Mouse (Mus musculus) bone marrow, adult 2 months (tissue): ENCODE results near the gene Mtcl1. TPM values are rescaled to one million over a fixed set of nuclear protein-coding genes. Genes with fewer than 3 reads are reported as not detected.
"Not testable (repeated sequence)": the region's sequence is repeated elsewhere in the genome, so short reads cannot be mapped to it uniquely, and the experiment has no call there.

Experiments
- H3K27ac ChIP-seq: fragments of 200-500 bp; 2 replicates; pipeline ENCODE4 v1.5.1; 2012; ENCODE audit warnings: low read depth, mild to moderate bottlenecking, control low read depth, inconsistent platforms, low read length; ENCODE audit not compliant: control insufficient read depth, poor library complexity, insufficient read depth
- H3K4me1 ChIP-seq: fragments of 200-500 bp; 2 replicates; pipeline ENCODE4 v1.6.1; 2011; ENCODE audit warnings: low read length; ENCODE audit not compliant: control insufficient read depth, insufficient read depth
- H3K4me3 ChIP-seq: fragments of 200-500 bp; replicated peaks from 2 replicates; pipeline ENCODE3; 2011; ENCODE audit warnings: mild to moderate bottlenecking, low read depth, low read length, control low read depth; ENCODE audit not compliant: control insufficient read depth
- CTCF ChIP-seq: fragments of 200-500 bp; IDR thresholded peaks from 2 replicates; pipeline ENCODE4 v1.5.1; 2011; ENCODE audit warnings: low read length, control low read depth; ENCODE audit not compliant: control insufficient read depth, insufficient read depth
- POLR2A ChIP-seq: fragments of 200-500 bp; IDR thresholded peaks from 2 replicates; pipeline ENCODE4 v1.6.1; 2011; ENCODE audit warnings: low read depth, mild to moderate bottlenecking, control low read depth, low read length, borderline replicate concordance; ENCODE audit not compliant: control insufficient read depth
- WGBS: fragments of 180-500 bp; shearing (Covaris S2); methylation state at CpG from one replicate; pipeline ENCODE4 v1.1.7; 2018; 5-methylcytosine and 5-hydroxymethylcytosine counted together
- polyA plus RNA-seq: library from polyadenylated mRNA; stranded (reverse); fragments of >200 nt; gene quantifications from 2 replicates; pipeline ENCODE4 v1.2.4, GENCODE M21; 2011; ENCODE audit warnings: low replicate concordance; ENCODE audit not compliant: missing spikeins, insufficient read depth, insufficient read length

Gene Mtcl1
- polyA plus RNA-seq, 1 experiment = 4.2 TPM

DNA sequence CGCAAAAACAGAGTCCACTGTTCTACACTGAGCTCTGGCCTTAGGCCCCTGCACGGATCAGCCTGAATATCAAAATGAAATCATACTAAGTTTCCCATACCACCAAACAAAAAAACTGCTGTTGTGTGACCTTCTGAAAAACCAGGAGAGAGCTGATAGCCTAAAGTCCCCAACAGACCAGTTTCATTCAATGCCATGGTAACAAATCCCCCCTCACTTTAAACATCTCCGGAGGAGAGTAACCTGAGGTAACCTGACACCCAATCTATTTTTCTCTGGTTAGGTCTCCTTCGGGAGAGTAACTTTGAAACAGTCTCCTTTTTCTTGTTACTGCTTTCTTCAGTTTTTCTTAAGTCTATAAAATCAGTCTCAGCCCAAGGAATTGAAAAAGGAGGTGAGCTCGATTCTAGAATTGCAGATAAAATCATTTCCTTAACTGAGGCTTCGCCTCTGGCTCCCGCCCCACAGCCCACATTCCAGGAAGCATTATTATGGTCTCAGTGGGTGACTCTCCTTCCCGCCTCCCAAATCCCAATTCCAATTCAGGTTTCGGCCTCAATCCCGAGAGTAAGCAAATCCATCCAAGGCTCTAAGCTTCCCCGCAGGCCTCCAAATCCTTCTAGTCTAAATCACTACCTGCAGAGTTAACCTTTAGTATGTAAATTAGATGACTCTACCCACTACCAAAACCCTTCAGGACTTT lies 10.3 kb downstream of the Mtcl1 start:
- Histone ChIP-seq H3K27ac (no peak overlapping the region), H3K4me1 (no peaks in the 10 kb centered on the region), H3K4me3 (no peak overlapping the region)
- TF ChIP-seq POLR2A = no peak
- TF ChIP-seq CTCF = no peak
- WGBS = 70% methylated on average over 11 of the region's 11 CpGs

DNA sequence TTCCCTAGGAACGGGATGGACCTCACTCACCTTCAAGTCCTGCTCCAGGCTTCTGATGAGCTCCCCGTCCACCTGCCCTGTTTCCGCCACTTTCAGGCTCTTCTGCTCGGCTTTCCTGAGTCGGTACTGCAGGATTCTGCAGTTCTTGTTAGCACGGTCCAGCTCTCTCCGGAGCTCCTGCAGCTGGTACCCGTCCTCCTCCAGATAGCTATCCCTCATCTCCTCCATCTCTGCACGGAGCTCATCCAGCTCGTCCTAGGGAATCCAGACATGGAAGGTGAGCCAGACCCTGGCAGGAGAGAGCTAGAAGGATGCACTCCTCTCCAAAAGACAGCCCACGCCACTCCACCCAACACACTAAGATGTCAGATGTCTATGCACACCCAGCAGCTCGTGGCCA lies 11.4 kb downstream of the Mtcl1 start:
- 82% methylated on average over 12 of the region's 12 CpGs for WGBS
- TF ChIP-seq POLR2A (no peak), CTCF (no peak)
- Histone ChIP-seq H3K4me1 (no peaks in the 10 kb centered on the region), H3K27ac (no peak overlapping the region), H3K4me3 (no peak overlapping the region)

DNA sequence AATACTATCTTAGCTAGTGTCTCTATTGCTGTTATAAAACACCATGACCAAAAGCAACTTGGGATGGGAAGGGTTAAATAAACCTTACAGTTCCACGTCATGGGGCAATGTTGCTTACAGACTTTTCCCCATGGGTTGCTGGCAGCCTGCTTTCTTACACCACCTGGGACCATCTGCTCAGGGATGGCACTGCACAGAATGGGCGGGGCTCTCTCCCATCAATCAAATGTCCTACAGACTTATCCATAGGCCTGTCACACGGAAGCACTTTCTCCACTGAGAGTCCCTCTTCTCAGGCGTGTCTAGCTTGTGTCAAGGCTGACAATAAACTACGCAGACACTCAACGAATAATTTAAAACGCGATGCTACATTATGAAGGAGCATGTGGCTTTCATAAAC lies 12.7 kb downstream of the Mtcl1 start:
- TF ChIP-seq CTCF (no peak), POLR2A (no peak)
- Histone ChIP-seq H3K4me1 (no peaks in the 10 kb centered on the region), H3K4me3 (no peak overlapping the region), H3K27ac (no peak overlapping the region)
- WGBS = 77% methylated on average over 8 of the region's 8 CpGs

DNA sequence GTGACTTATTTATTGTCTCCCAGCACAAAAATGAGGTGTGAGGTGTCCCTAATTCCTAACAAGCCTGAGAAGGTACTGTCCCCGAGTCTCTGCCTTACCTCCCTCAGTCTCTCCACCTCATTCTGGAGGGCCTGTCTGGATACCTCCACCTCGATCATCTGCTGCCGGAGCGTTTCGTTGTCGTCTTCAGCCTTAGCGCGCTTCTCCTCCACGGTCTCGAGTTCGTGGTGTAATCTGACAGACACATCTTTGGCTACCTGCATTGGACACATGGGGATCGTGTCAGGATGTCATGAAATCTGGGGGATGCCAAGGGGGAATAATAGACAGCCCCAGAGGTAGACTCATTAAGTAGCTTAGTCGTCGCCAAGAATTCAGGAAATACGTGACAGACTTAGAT lies 13.6 kb downstream of the Mtcl1 start:
- WGBS = 88% methylated on average over 15 of the region's 15 CpGs
- TF ChIP-seq CTCF = no peak
- TF ChIP-seq POLR2A = no peak
- Histone ChIP-seq H3K4me1 (no peaks in the 10 kb centered on the region), H3K4me3 (no peak overlapping the region), H3K27ac (no peak overlapping the region)

DNA sequence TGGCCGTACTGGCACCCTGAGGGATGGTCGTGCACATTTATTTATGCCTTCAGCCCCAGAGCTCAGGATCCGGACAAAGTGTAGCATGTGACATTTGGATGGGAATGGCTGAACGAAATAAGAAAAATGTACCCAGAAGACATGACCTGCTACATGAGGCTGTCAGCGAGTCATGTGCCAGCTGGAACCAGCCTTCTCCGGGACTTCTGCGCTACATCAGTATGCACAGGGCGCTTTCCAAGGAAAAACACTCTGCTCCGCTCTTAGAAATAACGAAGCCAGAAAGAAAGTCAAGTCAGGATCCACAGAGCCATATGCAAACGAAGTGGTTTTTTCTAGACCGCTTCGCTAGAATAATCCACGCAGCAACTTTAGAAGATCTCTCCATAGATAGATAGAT lies 14.5 kb downstream of the Mtcl1 start:
- H3K27ac ChIP-seq = no peak overlapping the region
- TF ChIP-seq CTCF = no peak
- no peak for TF ChIP-seq POLR2A
- no peak overlapping the region for H3K4me3 ChIP-seq
- WGBS = 89% methylated on average over 14 of the region's 14 CpGs
- H3K4me1 ChIP-seq = no peaks in the 10 kb centered on the region

DNA sequence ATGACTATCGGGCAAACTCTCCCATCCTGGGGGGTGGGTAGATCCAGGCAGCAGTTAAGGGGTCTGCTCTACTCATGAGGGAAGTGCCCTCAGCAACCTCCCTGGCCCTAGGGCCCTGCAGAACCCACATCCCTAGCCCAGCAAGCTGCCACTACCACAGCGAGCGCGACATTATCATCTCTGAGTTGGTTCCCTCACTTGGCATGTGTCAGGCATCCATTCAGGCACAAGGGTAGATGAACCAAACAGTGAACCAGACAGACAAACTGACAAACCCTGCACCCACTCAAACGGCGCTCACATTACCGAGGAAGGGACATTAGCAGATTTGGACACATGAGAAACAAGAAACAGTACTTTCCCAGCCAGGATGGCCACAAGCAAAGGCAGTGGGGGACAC lies 15.0 kb downstream of the Mtcl1 start:
- no peak for TF ChIP-seq CTCF
- no peak for TF ChIP-seq POLR2A
- no peak overlapping the region for H3K27ac ChIP-seq
- no peak overlapping the region for H3K4me3 ChIP-seq
- no peaks in the 10 kb centered on the region for H3K4me1 ChIP-seq
- WGBS = 91% methylated on average over 7 of the region's 7 CpGs

DNA sequence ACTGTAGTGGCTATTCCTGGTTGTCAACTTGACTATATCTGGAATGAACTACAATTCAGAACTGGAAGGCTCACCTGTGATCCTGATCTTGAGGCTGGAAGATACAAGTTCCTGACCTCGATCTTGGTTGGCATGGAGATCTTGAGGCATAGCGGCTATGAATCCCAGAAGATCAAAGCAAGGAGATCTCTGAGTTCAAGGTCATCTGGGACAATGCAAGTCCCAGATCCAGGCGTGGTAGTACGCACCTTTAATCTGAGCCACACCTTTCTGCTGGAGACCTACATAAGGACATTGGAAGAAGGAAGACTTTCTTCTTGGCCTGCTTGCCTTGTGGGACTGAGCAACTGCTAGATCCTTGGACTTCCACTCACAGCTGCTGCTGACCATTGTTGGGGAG lies 24.9 kb downstream of the Mtcl1 start:
- not testable (repeated sequence) for H3K27ac ChIP-seq, H3K4me3 ChIP-seq, H3K4me1 ChIP-seq
- WGBS = 77% methylated on average over 4 of the region's 4 CpGs

DNA sequence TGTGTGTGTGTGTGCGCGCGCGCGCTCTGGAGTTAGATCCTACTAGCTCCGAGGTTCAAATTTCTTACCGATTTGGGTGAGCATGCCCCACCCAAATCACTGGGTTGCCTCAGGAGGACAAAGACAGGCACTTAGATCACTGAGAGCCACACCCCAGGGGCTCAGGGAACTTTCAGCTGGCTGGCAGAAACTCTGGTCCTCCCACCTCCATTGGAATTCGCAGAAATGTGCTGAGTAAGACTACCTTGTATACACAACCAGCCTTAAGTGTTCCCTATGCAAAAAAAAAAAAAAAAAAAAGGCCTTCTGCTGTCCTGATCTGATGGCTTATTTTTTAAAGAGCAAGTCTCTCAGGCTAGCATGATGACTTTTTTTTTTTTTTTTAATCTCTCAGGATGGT lies 30.1 kb downstream of the Mtcl1 start:
- Histone ChIP-seq H3K27ac (no peak overlapping the region), H3K4me1 (no peaks in the 10 kb centered on the region), H3K4me3 (no peak overlapping the region)
- 84% methylated on average over 8 of the region's 8 CpGs for whole genome bisulfite sequencing
- TF ChIP-seq POLR2A (no peak), CTCF (no peak)

DNA sequence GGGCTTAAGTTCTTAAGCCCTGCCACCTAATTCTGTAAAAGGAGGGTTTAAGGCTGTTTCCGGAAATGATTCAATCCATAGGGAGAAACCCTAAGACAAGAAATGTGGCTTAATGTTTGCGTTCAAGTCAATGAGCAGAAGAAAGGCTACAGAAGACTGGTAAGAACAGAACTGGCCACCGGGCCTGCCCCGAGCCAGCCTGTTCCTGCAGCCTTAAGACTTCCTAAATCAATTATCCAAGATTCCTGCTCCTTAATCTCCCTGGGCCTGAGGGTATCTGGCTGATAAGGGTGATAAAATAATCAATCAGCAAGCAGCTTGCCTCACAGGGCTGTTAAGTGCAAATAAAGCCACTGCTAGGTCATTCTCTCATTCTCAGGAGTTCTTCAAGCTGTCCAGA lies 31.8 kb downstream of the Mtcl1 start:
- H3K4me1 ChIP-seq = no peaks in the 10 kb centered on the region
- H3K27ac ChIP-seq = no peak overlapping the region
- TF ChIP-seq CTCF (no peak), POLR2A (no peak)
- no peak overlapping the region for H3K4me3 ChIP-seq
- WGBS = 74% methylated on average over 4 of the region's 4 CpGs
